Mouse (Mus musculus) kidney, postnatal 0 days (tissue): Measurements from ENCODE around the gene Acot11. TPM values are rescaled to one million over a fixed set of nuclear protein-coding genes. Genes with fewer than 3 reads are reported as not detected.
"Not testable (repeated sequence)": the region's sequence is repeated elsewhere in the genome, so short reads cannot be mapped to it uniquely, and the experiment has no call there.

Experiments
- ATAC-seq: fragments of 200-750 bp; cut with Nextera tagmentation; replicated peaks from 2 replicates; pipeline ENCODE4 v1.8.0; 2017; ENCODE audit warnings: low read depth, moderate number of reproducible peaks, moderate TSS enrichment, moderate library complexity; ENCODE audit not compliant: low FRiP score
- DNase-seq: peaks from one replicate; pipeline ENCODE4 v3.0.0-alpha.2; 2016; ENCODE audit warnings: low spot score
- H3K27ac ChIP-seq: fragments of 300-500 bp; sonication (generic); 2 replicates; pipeline ENCODE4 v1.5.1; 2014; ENCODE audit warnings: mild to moderate bottlenecking
- H3K27me3 ChIP-seq: fragments of 300-500 bp; sonication (generic); 2 replicates; pipeline ENCODE4 v1.6.1; 2014; ENCODE audit warnings: low read length, mixed read lengths; ENCODE audit not compliant: insufficient read depth
- H3K36me3 ChIP-seq: fragments of 300-500 bp; sonication (generic); 2 replicates; pipeline ENCODE4 v1.6.1; 2014; ENCODE audit warnings: low read length, mixed read lengths; ENCODE audit not compliant: insufficient read depth
- H3K4me1 ChIP-seq: fragments of 300-500 bp; sonication (generic); replicated peaks from 2 replicates; pipeline ENCODE4 v1.6.1; 2014; ENCODE audit warnings: antibody characterized with exemption, low read length, mixed read lengths; ENCODE audit not compliant: insufficient read depth
- H3K4me2 ChIP-seq: fragments of 300-500 bp; sonication (generic); 2 replicates; pipeline ENCODE4 v1.6.1; 2014; ENCODE audit warnings: mild to moderate bottlenecking, low read length, moderate library complexity, mixed read lengths
- H3K4me3 ChIP-seq: fragments of 300-500 bp; sonication (generic); replicated peaks from 2 replicates; pipeline ENCODE4 v1.5.1; 2014; ENCODE audit warnings: low read depth, low read length
- H3K9ac ChIP-seq: fragments of 300-500 bp; sonication (generic); 2 replicates; pipeline ENCODE4 v1.6.1; 2014; ENCODE audit warnings: low read depth, low read length
- H3K9me3 ChIP-seq: fragments of 300-500 bp; sonication (generic); replicated peaks from 2 replicates; pipeline ENCODE4 v1.6.1; 2016; ENCODE audit warnings: low read length, inconsistent platforms, mixed read lengths
- CTCF ChIP-seq: IDR thresholded peaks from 2 replicates; pipeline ENCODE4 v1.5.1; 2016; ENCODE audit warnings: antibody characterized with exemption, low read depth, mild to moderate bottlenecking, moderate library complexity
- WGBS: fragments of 180-500 bp; shearing (Covaris S2); extraction: QIAGEN DNeasy Blood & Tissue Kit; methylation state at CpG from one replicate; pipeline ENCODE4 v1.1.7; 2014; 5-methylcytosine and 5-hydroxymethylcytosine counted together
- polyA plus RNA-seq: library from polyadenylated mRNA; unstranded; fragments of >200 nt; fragmentation: Nextera tagmentation; extraction: Ambion mirVana; gene quantifications from 2 replicates; pipeline ENCODE4 v1.2.1, GENCODE M21; 2015

Gene Acot11
- polyA plus RNA-seq, 1 experiment from 2014 or later: 1.7 TPM

- ATAC-seq: no peak
- no peak overlapping the region for H3K27ac ChIP-seq
- H3K4me3 ChIP-seq: no peak overlapping the region
- DNase-seq: no peak
- H3K9me3 ChIP-seq: no peaks in the 10 kb centered on the region
- no peaks in the 10 kb centered on the region for H3K36me3 ChIP-seq
- H3K4me2 ChIP-seq: no peak overlapping the region
- no peak for TF ChIP-seq CTCF
- no peak overlapping the region for H3K9ac ChIP-seq
- H3K27me3 ChIP-seq: no peaks in the 10 kb centered on the region
- 0 out of 2 replicates have a peak, but pooled peaks cover 10% of the 10 kb centered on the region for H3K4me1 ChIP-seq
These were observed 12.5 kb downstream of the Acot11 start for GRCm38 (mm10) chr4:106792276-106792675.

- ATAC-seq: no peak
- Histone ChIP-seq H3K27me3 (no peaks in the 10 kb centered on the region), H3K27ac (no peak overlapping the region), H3K4me1 (peaks cover 17% of the 10 kb centered on the region; the same call in 1 of the 2 replicates), H3K9ac (no peak overlapping the region), H3K9me3 (no peaks in the 10 kb centered on the region), H3K4me3 (no peak overlapping the region), H3K36me3 (no peaks in the 10 kb centered on the region), H3K4me2 (no peak overlapping the region)
- no peak for DNase-seq
- 89% methylated on average over 1 of the region's 1 CpGs for WGBS
- TF ChIP-seq CTCF: no peak
These were observed 13.9 kb downstream of the Acot11 start for GRCm38 (mm10) chr4:106790938-106791337.

- WGBS: 72% methylated on average over 5 of the region's 5 CpGs
- not testable (repeated sequence) for H3K9ac ChIP-seq, H3K27ac ChIP-seq, H3K9me3 ChIP-seq, H3K4me2 ChIP-seq, H3K36me3 ChIP-seq, ATAC-seq, H3K27me3 ChIP-seq, H3K4me3 ChIP-seq, DNase-seq
- TF ChIP-seq CTCF: 0 out of 2 replicates have a peak, but pooled peaks have one; percentile 16
- H3K4me1 ChIP-seq: peaks cover 21% of the 10 kb centered on the region
These were observed 14.6 kb downstream of the Acot11 start for GRCm38 (mm10) chr4:106790218-106790617.

GRCm38 (mm10) chr4:106789705-106790104 is 15.1 kb downstream of the Acot11 start:
- Histone ChIP-seq H3K4me3 (no peak overlapping the region), H3K9ac (no peak overlapping the region), H3K27me3 (no peaks in the 10 kb centered on the region), H3K27ac (0 out of 2 replicates have a peak overlapping the region, but pooled peaks have one; percentile 25), H3K36me3 (no peaks in the 10 kb centered on the region), H3K9me3 (no peaks in the 10 kb centered on the region), H3K4me1 (peaks cover 21% of the 10 kb centered on the region), H3K4me2 (no peak overlapping the region)
- no peak for TF ChIP-seq CTCF
- ATAC-seq (no peak), DNase-seq (peak; percentile 24)
- WGBS: 21% methylated on average over 9 of the region's 9 CpGs

- no peak for DNase-seq
- Histone ChIP-seq H3K27me3 (no peaks in the 10 kb centered on the region), H3K36me3 (no peaks in the 10 kb centered on the region), H3K4me3 (no peak overlapping the region), H3K4me2 (no peak overlapping the region), H3K4me1 (peaks cover 21% of the 10 kb centered on the region), H3K27ac (no peak overlapping the region), H3K9ac (no peak overlapping the region), H3K9me3 (no peaks in the 10 kb centered on the region)
- 75% methylated on average over 11 of the region's 11 CpGs for WGBS
- no peak for ATAC-seq
- TF ChIP-seq CTCF: no peak
These were observed 16.2 kb downstream of the Acot11 start for GRCm38 (mm10) chr4:106788627-106789026.

- no peaks in the 10 kb centered on the region for H3K36me3 ChIP-seq
- H3K4me1 ChIP-seq: peaks cover 21% of the 10 kb centered on the region
- no peak overlapping the region for H3K9ac ChIP-seq
- no peak overlapping the region for H3K4me3 ChIP-seq
- H3K27ac ChIP-seq: no peak overlapping the region
- no peak overlapping the region for H3K4me2 ChIP-seq
- DNase-seq (peak; percentile 76), ATAC-seq (no peak)
- 36% methylated on average over 7 of the region's 7 CpGs for WGBS
- no peaks in the 10 kb centered on the region for H3K27me3 ChIP-seq
- TF ChIP-seq CTCF: no peak
- no peaks in the 10 kb centered on the region for H3K9me3 ChIP-seq
These were observed 17.0 kb downstream of the Acot11 start for GRCm38 (mm10) chr4:106787830-106788229.
